Mouse (Mus musculus): ENCODE measurements around the gene Vsig10.

DNA sequence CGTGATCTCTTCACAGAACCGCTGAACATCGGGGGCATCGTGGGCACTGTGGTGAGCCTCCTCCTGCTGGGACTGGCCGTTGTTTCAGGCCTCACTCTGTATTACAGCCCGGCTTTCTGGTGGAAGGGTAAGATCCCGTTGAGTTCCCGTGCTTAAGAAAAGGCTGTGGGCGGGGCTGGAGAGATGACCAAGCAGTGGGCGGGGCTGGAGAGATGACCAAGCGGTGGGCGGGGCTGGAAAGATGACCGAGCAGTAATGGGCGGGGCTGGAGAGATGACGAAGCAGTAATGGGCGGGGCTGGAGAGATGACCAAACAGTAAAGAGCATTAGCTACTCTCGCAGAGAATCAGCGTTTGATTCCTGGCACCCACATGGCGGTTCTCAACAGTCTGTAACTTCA lies 29.4 kb downstream of the Vsig10 start:
- TF ChIP-seq CTCF (IDR thresholded peaks at IDR 0.05; ENCODE audit: low read depth, low read length) (no peak), GATA1 (IDR thresholded peaks at IDR 0.05; ENCODE audit: borderline replicate concordance, low read length) (no peak)

Data from G1E (cell line).